Mouse (Mus musculus) myocyte (in vitro differentiated cells): ENCODE results near the gene Sla2.

ENCODE experiments used
- CEBPB ChIP-seq: IDR thresholded peaks from 2 replicates; pipeline ENCODE4 v1.6.1; 2011; ENCODE audit warnings: mild to moderate bottlenecking, moderate library complexity; ENCODE audit not compliant: poor library complexity, insufficient read depth, severe bottlenecking
- E2F4 ChIP-seq: IDR thresholded peaks from one replicate; pipeline ENCODE4 v1.6.1; 2011; ENCODE audit warnings: mild to moderate bottlenecking, control low read depth, moderate library complexity; ENCODE audit not compliant: insufficient read depth
- MAX ChIP-seq: IDR thresholded peaks from one replicate; pipeline ENCODE4 v1.6.1; 2011; ENCODE audit warnings: low read depth, mild to moderate bottlenecking, control low read depth
- MYOD1 ChIP-seq, 3 experiments: IDR thresholded peaks; one replicate each; pipeline ENCODE4 v1.6.1; 2011; ENCODE audit warnings: control low read depth in 2 of 3, low read depth in 2 of 3, mild to moderate bottlenecking in 2 of 3, moderate library complexity in 1 of 3; ENCODE audit not compliant: insufficient read length in 2 of 3, control insufficient read depth in 1 of 3
- MYOG ChIP-seq, 3 experiments: IDR thresholded peaks; one replicate each; pipeline ENCODE4 v1.6.1; 2011; ENCODE audit warnings: control low read depth in 2 of 3, low read depth in 2 of 3, mild to moderate bottlenecking in 2 of 3; ENCODE audit not compliant: insufficient read length in 2 of 3, control insufficient read depth in 1 of 3, insufficient read depth in 1 of 3
- POLR2A ChIP-seq: IDR thresholded peaks from one replicate; pipeline ENCODE4 v1.6.1; 2011; ENCODE audit warnings: low read depth, mild to moderate bottlenecking, control low read depth, moderate library complexity; ENCODE audit not compliant: insufficient read length
- POLR2AphosphoS2 ChIP-seq: IDR thresholded peaks from one replicate; pipeline ENCODE4 v1.6.1; 2011; ENCODE audit warnings: low read depth, control low read depth; ENCODE audit not compliant: insufficient read length
- SRF ChIP-seq: IDR thresholded peaks from one replicate; pipeline ENCODE4 v1.6.1; 2011; ENCODE audit warnings: low read depth; ENCODE audit not compliant: control insufficient read depth, insufficient read length
- TCF12 ChIP-seq: IDR thresholded peaks from one replicate; pipeline ENCODE4 v1.6.1; 2011; ENCODE audit warnings: mild to moderate bottlenecking, control low read depth; ENCODE audit not compliant: poor library complexity, insufficient read depth, severe bottlenecking
- TCF3 ChIP-seq: IDR thresholded peaks from one replicate; pipeline ENCODE4 v1.6.1; 2011; ENCODE audit warnings: low read depth, control low read depth; ENCODE audit not compliant: insufficient read length
- USF1 ChIP-seq: IDR thresholded peaks from one replicate; pipeline ENCODE4 v1.6.1; 2011; ENCODE audit warnings: low read depth, mild to moderate bottlenecking, control low read depth, moderate library complexity

GRCm38 (mm10) chr2:156928606-156929005, 41.6 kb upstream of the Sla2 start:
- no peak for TF ChIP-seq E2F4
- TF ChIP-seq MYOD1 (IDR thresholded peaks at IDR 0.05; ENCODE audit: control insufficient read depth in 1 of 3, insufficient read length in 2 of 3, low read depth in 2 of 3): no peak
- no peak for TF ChIP-seq POLR2A
- no peak for TF ChIP-seq USF1
- TF ChIP-seq MAX: no peak
- no peak for TF ChIP-seq POLR2AphosphoS2
- TF ChIP-seq CEBPB: no peak
- no peak for TF ChIP-seq SRF
- no peak for TF ChIP-seq TCF12
- no peak for TF ChIP-seq MYOG (IDR thresholded peaks at IDR 0.05; ENCODE audit: control insufficient read depth in 1 of 3, insufficient read depth in 1 of 3, insufficient read length in 2 of 3, low read depth in 2 of 3)
- TF ChIP-seq TCF3: no peak
